Mouse (Mus musculus) embryonic facial prominence, embryonic 11.5 days (tissue): Measurements from ENCODE around the gene Tmem132c. TPM values are rescaled to one million over a fixed set of nuclear protein-coding genes. Genes with fewer than 3 reads are reported as not detected.
A peak's percentile ranks its signal among the peaks of the same experiment; 100 is the strongest.

Experiments used
- ATAC-seq: fragments of 200-750 bp; cut with Nextera tagmentation; replicated peaks from 2 replicates; pipeline ENCODE4 v1.8.0; 2017; ENCODE audit warnings: low read depth; ENCODE audit not compliant: insufficient number of reproducible peaks, low FRiP score, low TSS enrichment
- DNase-seq: peaks from one replicate; pipeline ENCODE4 v3.0.0-alpha.2; 2015; ENCODE audit warnings: low spot score
- H3K27ac ChIP-seq: fragments of 300-500 bp; sonication (generic); replicated peaks from 2 replicates; pipeline ENCODE4 v1.5.1; 2014; ENCODE audit warnings: mild to moderate bottlenecking, low read depth, low read length, control low read depth
- H3K27me3 ChIP-seq: fragments of 300-500 bp; sonication (generic); 2 replicates; pipeline ENCODE4 v1.6.1; 2014; ENCODE audit warnings: mild to moderate bottlenecking, low read length, moderate library complexity, mixed read lengths; ENCODE audit not compliant: control insufficient read depth, insufficient read depth
- H3K36me3 ChIP-seq: fragments of 300-500 bp; sonication (generic); replicated peaks from 2 replicates; pipeline ENCODE4 v1.6.1; 2014; ENCODE audit warnings: low read depth, mild to moderate bottlenecking, low read length, moderate library complexity, mixed read lengths; ENCODE audit not compliant: control insufficient read depth, insufficient read depth
- H3K4me1 ChIP-seq: fragments of 300-500 bp; sonication (generic); 2 replicates; pipeline ENCODE4 v1.6.1; 2014; ENCODE audit warnings: low read length, mixed read lengths; ENCODE audit not compliant: control insufficient read depth, insufficient read depth
- H3K4me2 ChIP-seq: fragments of 300-500 bp; sonication (generic); 2 replicates; pipeline ENCODE4 v1.6.1; 2014; ENCODE audit warnings: low read depth, mild to moderate bottlenecking, control low read depth, low read length, moderate library complexity
- H3K4me3 ChIP-seq: fragments of 300-500 bp; sonication (generic); 2 replicates; pipeline ENCODE4 v1.5.1; 2014; ENCODE audit warnings: low read depth, low read length, control low read depth
- H3K9ac ChIP-seq: fragments of 300-500 bp; sonication (generic); replicated peaks from 2 replicates; pipeline ENCODE4 v1.6.1; 2014; ENCODE audit warnings: mild to moderate bottlenecking, control low read depth, low read length
- H3K9me3 ChIP-seq: fragments of 300-500 bp; sonication (generic); replicated peaks from 2 replicates; pipeline ENCODE4 v1.6.1; 2016; ENCODE audit warnings: mild to moderate bottlenecking, low read length, inconsistent platforms, mixed read lengths; ENCODE audit not compliant: control insufficient read depth
- WGBS: fragments of 180-500 bp; shearing (Covaris S2); extraction: QIAGEN DNeasy Blood & Tissue Kit; methylation state at CpG from one replicate; pipeline ENCODE4 v1.1.7; 2014; 5-methylcytosine and 5-hydroxymethylcytosine counted together
- polyA plus RNA-seq: library from polyadenylated mRNA; unstranded; fragments of >200 nt; fragmentation: Nextera tagmentation; extraction: Ambion mirVana; gene quantifications from 2 replicates; pipeline ENCODE4 v1.2.1, GENCODE M21; 2014

Tmem132c gene
- polyA plus RNA-seq, 1 experiment from 2014 or later = 31.0 TPM

GRCm38 (mm10) chr5:127561086-127561485, 319.5 kb downstream of the Tmem132c start:
- 76% methylated on average over 3 of the region's 3 CpGs for WGBS
- no peak for ATAC-seq
- Histone ChIP-seq H3K27ac (no peak overlapping the region), H3K9ac (no peak overlapping the region), H3K4me3 (no peak overlapping the region), H3K36me3 (no peaks in the 10 kb centered on the region; the same call in 1 of the 2 replicates), H3K4me1 (no peaks in the 10 kb centered on the region), H3K9me3 (no peaks in the 10 kb centered on the region), H3K4me2 (no peak overlapping the region), H3K27me3 (no peaks in the 10 kb centered on the region)
- no peak for DNase-seq

GRCm38 (mm10) chr5:127567165-127567741, 325.6 kb downstream of the Tmem132c start:
- Histone ChIP-seq H3K4me2 (no peak overlapping the region), H3K27ac (no peak overlapping the region), H3K4me1 (no peaks in the 10 kb centered on the region), H3K27me3 (no peaks in the 10 kb centered on the region), H3K36me3 (no peaks in the 10 kb centered on the region; the same call in 1 of the 2 replicates), H3K9me3 (no peaks in the 10 kb centered on the region), H3K4me3 (no peak overlapping the region), H3K9ac (no peak overlapping the region)
- WGBS = 79% methylated on average over 6 of the region's 6 CpGs
- no peak for DNase-seq
- ATAC-seq = no peak

GRCm38 (mm10) chr5:127577419-127577818, 335.8 kb downstream of the Tmem132c start:
- H3K27ac ChIP-seq = no peak overlapping the region
- no peak overlapping the region for H3K4me3 ChIP-seq
- 60% methylated on average over 8 of the region's 8 CpGs for WGBS
- H3K4me2 ChIP-seq = no peak overlapping the region
- ATAC-seq (no peak), DNase-seq (peak; percentile 7)
- H3K36me3 ChIP-seq = no peaks in the 10 kb centered on the region
- no peaks in the 10 kb centered on the region for H3K4me1 ChIP-seq
- H3K27me3 ChIP-seq = no peaks in the 10 kb centered on the region
- H3K9ac ChIP-seq = no peak overlapping the region
- no peaks in the 10 kb centered on the region for H3K9me3 ChIP-seq

- no peaks in the 10 kb centered on the region for H3K27me3 ChIP-seq
- no peak overlapping the region for H3K27ac ChIP-seq
- H3K9me3 ChIP-seq = no peaks in the 10 kb centered on the region
- DNase-seq = no peak
- WGBS = 81% methylated on average over 8 of the region's 8 CpGs
- H3K4me2 ChIP-seq = no peak overlapping the region
- no peaks in the 10 kb centered on the region for H3K36me3 ChIP-seq
- H3K4me1 ChIP-seq = no peaks in the 10 kb centered on the region
- no peak for ATAC-seq
- no peak overlapping the region for H3K4me3 ChIP-seq
- no peak overlapping the region for H3K9ac ChIP-seq
Measured at GRCm38 (mm10) chr5:127583658-127584057, 342.1 kb downstream of the Tmem132c start.

- H3K36me3 ChIP-seq = no peaks in the 10 kb centered on the region; the same call in none of the 2 replicates
- DNase-seq (peak; percentile 5), ATAC-seq (no peak)
- no peak overlapping the region for H3K4me2 ChIP-seq
- H3K27me3 ChIP-seq = no peaks in the 10 kb centered on the region
- H3K9me3 ChIP-seq = no peaks in the 10 kb centered on the region
- H3K4me3 ChIP-seq = no peak overlapping the region
- no peak overlapping the region for H3K27ac ChIP-seq
- H3K4me1 ChIP-seq = no peaks in the 10 kb centered on the region
- 78% methylated on average over 6 of the region's 6 CpGs for WGBS
- no peak overlapping the region for H3K9ac ChIP-seq
Measured at GRCm38 (mm10) chr5:127587854-127588253, 346.2 kb downstream of the Tmem132c start.

GRCm38 (mm10) chr5:127592406-127592805, 350.8 kb downstream of the Tmem132c start:
- Histone ChIP-seq H3K27me3 (no peaks in the 10 kb centered on the region), H3K9me3 (no peaks in the 10 kb centered on the region), H3K4me3 (no peak overlapping the region), H3K36me3 (peaks cover 9% of the 10 kb centered on the region), H3K4me2 (no peak overlapping the region), H3K4me1 (no peaks in the 10 kb centered on the region), H3K9ac (no peak overlapping the region), H3K27ac (no peak overlapping the region)
- no peak for DNase-seq
- ATAC-seq = no peak
- WGBS = 71% methylated on average over 5 of the region's 5 CpGs

GRCm38 (mm10) chr5:127592854-127593253, 351.2 kb downstream of the Tmem132c start:
- Histone ChIP-seq H3K27me3 (no peaks in the 10 kb centered on the region), H3K36me3 (peaks cover 9% of the 10 kb centered on the region), H3K4me1 (no peaks in the 10 kb centered on the region), H3K4me3 (no peak overlapping the region), H3K27ac (no peak overlapping the region), H3K4me2 (no peak overlapping the region), H3K9ac (no peak overlapping the region), H3K9me3 (no peaks in the 10 kb centered on the region)
- ATAC-seq = no peak
- peak; percentile 23 for DNase-seq
- WGBS = 79% methylated on average over 6 of the region's 6 CpGs

- Histone ChIP-seq H3K9me3 (no peaks in the 10 kb centered on the region), H3K4me2 (no peak overlapping the region), H3K27ac (no peak overlapping the region), H3K4me3 (no peak overlapping the region), H3K27me3 (no peaks in the 10 kb centered on the region), H3K9ac (no peak overlapping the region), H3K36me3 (peaks cover 15% of the 10 kb centered on the region), H3K4me1 (no peaks in the 10 kb centered on the region)
- 92% methylated on average over 3 of the region's 3 CpGs for WGBS
- ATAC-seq = no peak
- no peak for DNase-seq
Measured at GRCm38 (mm10) chr5:127595676-127596075, 354.1 kb downstream of the Tmem132c start.
